Mouse (Mus musculus): ENCODE data around the gene Prdx5. TPM values are rescaled to one million over a fixed set of nuclear protein-coding genes. Genes with fewer than 3 reads are reported as not detected.

Gene Prdx5
- polyA plus RNA-seq, 1 experiment from 2014 or later = 210 TPM

DNA sequence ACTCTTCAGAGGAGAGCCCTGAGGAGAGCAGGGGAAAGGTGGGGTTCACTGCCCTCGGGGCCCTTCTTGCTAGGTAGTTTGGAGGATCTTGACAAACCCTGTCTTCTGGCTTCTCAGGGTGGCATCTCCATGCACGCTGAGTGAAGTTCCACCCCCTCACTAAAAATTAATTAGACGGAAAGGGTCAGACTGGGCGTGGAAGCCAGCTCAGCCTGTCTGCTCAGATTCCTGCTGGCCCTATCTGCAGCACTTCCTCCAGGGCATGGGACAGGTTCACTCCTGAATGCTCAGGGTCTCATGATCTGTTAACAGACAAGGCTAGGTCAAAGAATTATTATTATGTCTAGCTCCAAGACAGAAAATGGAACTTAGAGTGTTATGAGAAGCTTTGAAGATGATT is 17.4 kb downstream of the Prdx5 start:
- no peaks in the 10 kb centered on the region for H3K27me3 ChIP-seq (ENCODE audit: control insufficient read depth, insufficient read depth, low read length)
- no peak overlapping the region for H3K9ac ChIP-seq (ENCODE audit: low read length)
- H3K27ac ChIP-seq (replicated peaks in 1 of 2; ENCODE audit: control insufficient read depth in 1 of 2, insufficient read depth in 1 of 2, low read depth in 2 of 2, low read length in 2 of 2) = no peak overlapping the region
- ATAC-seq (ENCODE audit: insufficient number of reproducible peaks, insufficient read depth, low FRiP score, low read depth) = no peak
- H3K9me3 ChIP-seq (ENCODE audit: control insufficient read depth, low read length) = peaks cover 6% of the 10 kb centered on the region; the same call in 1 of the 2 replicates
- no peaks in the 10 kb centered on the region for H3K4me1 ChIP-seq (ENCODE audit: control insufficient read depth in 2 of 2, insufficient read depth in 2 of 2, low read length in 2 of 2)
- WGBS = 46% methylated on average over 4 of the region's 4 CpGs
- no peak overlapping the region for H3K4me2 ChIP-seq (ENCODE audit: low read length)
- no peaks in the 10 kb centered on the region for H3K36me3 ChIP-seq (ENCODE audit: control insufficient read depth, insufficient read depth, low read length)
- H3K4me3 ChIP-seq (ENCODE audit: control insufficient read depth in 1 of 2, insufficient read depth in 1 of 2, low read depth in 1 of 2, low read length in 2 of 2) = no peak overlapping the region

DNA sequence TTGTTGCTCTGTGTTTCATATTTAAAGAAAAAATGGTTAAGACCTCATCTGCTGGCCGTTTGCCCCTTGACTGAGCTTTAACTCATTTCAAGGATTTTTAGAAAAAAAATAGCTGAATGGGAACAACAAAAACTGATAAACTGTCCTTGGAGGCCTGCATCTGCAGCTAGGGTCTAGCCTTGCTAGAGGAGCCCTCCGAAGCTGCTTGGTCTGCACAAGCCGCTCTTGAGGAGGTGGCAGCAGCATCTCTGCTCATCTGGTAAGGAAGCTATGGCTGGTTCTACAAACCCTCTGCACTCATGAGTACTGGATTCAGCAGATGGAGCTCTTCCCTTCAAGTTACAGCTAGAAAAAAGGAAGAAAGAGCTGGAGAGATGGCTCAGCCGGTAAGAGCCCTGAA is 31.9 kb downstream of the Prdx5 start:
- H3K4me3 ChIP-seq (ENCODE audit: control insufficient read depth in 1 of 2, insufficient read depth in 1 of 2, low read depth in 1 of 2, low read length in 2 of 2) = no peak overlapping the region
- no peaks in the 10 kb centered on the region for H3K4me1 ChIP-seq (ENCODE audit: control insufficient read depth in 2 of 2, insufficient read depth in 2 of 2, low read length in 2 of 2)
- no peaks in the 10 kb centered on the region for H3K9me3 ChIP-seq (ENCODE audit: control insufficient read depth, low read length)
- no peaks in the 10 kb centered on the region for H3K36me3 ChIP-seq (ENCODE audit: control insufficient read depth, insufficient read depth, low read length)
- ATAC-seq (ENCODE audit: insufficient number of reproducible peaks, insufficient read depth, low FRiP score, low read depth) = no peak
- H3K9ac ChIP-seq (ENCODE audit: low read length) = no peak overlapping the region
- H3K27me3 ChIP-seq (ENCODE audit: control insufficient read depth, insufficient read depth, low read length) = no peaks in the 10 kb centered on the region
- no peak overlapping the region for H3K27ac ChIP-seq (replicated peaks in 1 of 2; ENCODE audit: control insufficient read depth in 1 of 2, insufficient read depth in 1 of 2, low read depth in 2 of 2, low read length in 2 of 2)
- no peak overlapping the region for H3K4me2 ChIP-seq (ENCODE audit: low read length)
- 81% methylated on average over 4 of the region's 4 CpGs for WGBS

DNA sequence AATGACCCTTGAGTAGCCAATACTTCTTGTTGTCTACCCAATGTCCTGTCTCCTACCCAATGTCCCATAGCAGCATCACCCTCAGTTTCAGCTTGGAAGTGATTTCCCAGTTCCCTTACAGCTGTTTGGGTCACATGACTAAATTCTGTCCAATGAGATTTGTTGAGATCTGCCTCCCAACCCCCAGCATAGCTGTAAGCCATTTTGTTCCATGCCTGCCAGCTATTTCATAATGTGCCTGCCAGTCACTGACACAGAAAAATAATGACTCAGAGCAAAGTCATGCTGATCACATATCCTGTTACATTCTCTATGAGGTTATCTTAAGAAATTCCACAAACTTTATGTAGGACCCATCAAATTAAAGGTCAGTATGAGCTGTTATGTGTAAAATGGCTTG is 33.1 kb downstream of the Prdx5 start:
- H3K27me3 ChIP-seq (ENCODE audit: control insufficient read depth, insufficient read depth, low read length) = no peaks in the 10 kb centered on the region
- no peak for ATAC-seq (ENCODE audit: insufficient number of reproducible peaks, insufficient read depth, low FRiP score, low read depth)
- no peak overlapping the region for H3K4me3 ChIP-seq (ENCODE audit: control insufficient read depth in 1 of 2, insufficient read depth in 1 of 2, low read depth in 1 of 2, low read length in 2 of 2)
- no peaks in the 10 kb centered on the region for H3K9me3 ChIP-seq (ENCODE audit: control insufficient read depth, low read length)
- H3K36me3 ChIP-seq (ENCODE audit: control insufficient read depth, insufficient read depth, low read length) = no peaks in the 10 kb centered on the region
- H3K4me2 ChIP-seq (ENCODE audit: low read length) = no peak overlapping the region
- H3K9ac ChIP-seq (ENCODE audit: low read length) = no peak overlapping the region
- no peaks in the 10 kb centered on the region for H3K4me1 ChIP-seq (ENCODE audit: control insufficient read depth in 2 of 2, insufficient read depth in 2 of 2, low read length in 2 of 2)
- no peak overlapping the region for H3K27ac ChIP-seq (replicated peaks in 1 of 2; ENCODE audit: control insufficient read depth in 1 of 2, insufficient read depth in 1 of 2, low read depth in 2 of 2, low read length in 2 of 2)

DNA sequence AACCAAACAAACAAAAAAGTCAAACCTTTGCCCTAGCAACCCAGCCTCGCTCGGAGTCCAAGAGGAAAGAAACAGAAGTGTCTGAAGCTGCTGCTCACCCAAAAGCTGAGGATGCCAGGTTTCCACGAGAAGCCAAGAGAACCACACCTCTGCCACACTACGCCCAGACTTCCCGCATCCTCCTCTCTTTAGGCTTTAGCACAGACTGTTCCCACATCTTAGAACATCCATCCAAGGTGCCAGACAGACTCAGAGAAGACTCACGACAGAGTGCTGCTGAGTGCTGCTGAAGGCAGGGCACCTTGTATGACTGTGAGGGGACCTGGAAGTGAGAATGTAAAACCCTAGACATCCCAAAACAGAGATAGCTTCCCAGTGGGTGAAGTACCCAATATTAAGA is 34.1 kb downstream of the Prdx5 start:
- no peak overlapping the region for H3K4me2 ChIP-seq (ENCODE audit: low read length)
- no peak for ATAC-seq (ENCODE audit: insufficient number of reproducible peaks, insufficient read depth, low FRiP score, low read depth)
- H3K9ac ChIP-seq (ENCODE audit: low read length) = no peak overlapping the region
- no peaks in the 10 kb centered on the region for H3K36me3 ChIP-seq (ENCODE audit: control insufficient read depth, insufficient read depth, low read length)
- H3K4me1 ChIP-seq (ENCODE audit: control insufficient read depth in 2 of 2, insufficient read depth in 2 of 2, low read length in 2 of 2) = no peaks in the 10 kb centered on the region
- no peaks in the 10 kb centered on the region for H3K9me3 ChIP-seq (ENCODE audit: control insufficient read depth, low read length)
- no peaks in the 10 kb centered on the region for H3K27me3 ChIP-seq (ENCODE audit: control insufficient read depth, insufficient read depth, low read length)
- 75% methylated on average over 6 of the region's 6 CpGs for WGBS
- H3K27ac ChIP-seq (replicated peaks in 1 of 2; ENCODE audit: control insufficient read depth in 1 of 2, insufficient read depth in 1 of 2, low read depth in 2 of 2, low read length in 2 of 2) = no peak overlapping the region
- no peak overlapping the region for H3K4me3 ChIP-seq (ENCODE audit: control insufficient read depth in 1 of 2, insufficient read depth in 1 of 2, low read depth in 1 of 2, low read length in 2 of 2)

DNA sequence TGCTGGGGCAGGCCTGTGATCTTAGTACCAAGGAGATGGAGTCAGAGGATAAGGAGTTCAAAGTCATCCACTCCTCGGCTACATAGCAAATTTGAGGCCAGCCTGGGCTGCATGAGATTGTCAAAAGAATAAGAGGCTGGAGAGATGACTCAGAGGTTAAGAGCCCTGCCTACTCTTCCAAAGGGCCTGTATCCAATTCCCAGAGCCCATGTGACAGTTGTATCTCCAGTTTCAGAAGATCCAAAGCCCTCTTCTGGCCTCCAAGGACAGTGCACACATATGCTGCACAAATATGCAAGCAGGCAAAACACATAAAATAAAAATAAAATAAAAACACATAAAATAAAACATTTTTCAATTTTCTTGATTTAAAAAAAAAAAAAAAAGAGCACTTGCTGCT is 35.6 kb downstream of the Prdx5 start:
- Histone ChIP-seq H3K27ac (replicated peaks in 1 of 2; ENCODE audit: control insufficient read depth in 1 of 2, insufficient read depth in 1 of 2, low read depth in 2 of 2, low read length in 2 of 2) (no peak overlapping the region), H3K9me3 (ENCODE audit: control insufficient read depth, low read length) (no peaks in the 10 kb centered on the region), H3K27me3 (ENCODE audit: control insufficient read depth, insufficient read depth, low read length) (no peaks in the 10 kb centered on the region), H3K9ac (ENCODE audit: low read length) (no peak overlapping the region), H3K4me2 (ENCODE audit: low read length) (no peak overlapping the region), H3K4me3 (ENCODE audit: control insufficient read depth in 1 of 2, insufficient read depth in 1 of 2, low read depth in 1 of 2, low read length in 2 of 2) (no peak overlapping the region), H3K4me1 (ENCODE audit: control insufficient read depth in 2 of 2, insufficient read depth in 2 of 2, low read length in 2 of 2) (no peaks in the 10 kb centered on the region), H3K36me3 (ENCODE audit: control insufficient read depth, insufficient read depth, low read length) (no peaks in the 10 kb centered on the region)
- ATAC-seq (ENCODE audit: insufficient number of reproducible peaks, insufficient read depth, low FRiP score, low read depth) = no peak
- 80% methylated on average over 1 of the region's 1 CpGs for WGBS

DNA sequence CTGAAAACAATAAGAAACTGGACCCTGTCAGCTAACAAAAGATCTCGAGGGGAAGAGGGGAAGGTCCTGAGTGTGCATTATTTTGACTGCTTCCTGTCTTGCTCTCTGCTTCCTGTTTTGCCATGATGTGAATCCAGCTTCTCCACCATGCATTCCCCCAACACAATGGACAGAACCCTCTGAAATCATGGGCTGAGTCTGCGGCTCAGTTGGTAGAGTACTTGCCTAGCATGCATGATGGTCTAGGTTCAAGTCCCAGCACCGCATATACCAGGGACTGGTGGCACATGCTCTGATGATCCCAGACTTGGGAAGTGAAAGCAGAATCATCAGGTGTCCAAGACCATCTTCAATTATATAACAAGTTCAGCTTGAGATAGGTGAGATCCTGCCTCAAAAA is 37.2 kb downstream of the Prdx5 start:
- Histone ChIP-seq H3K27me3 (ENCODE audit: control insufficient read depth, insufficient read depth, low read length) (no peaks in the 10 kb centered on the region), H3K36me3 (ENCODE audit: control insufficient read depth, insufficient read depth, low read length) (no peaks in the 10 kb centered on the region), H3K9ac (ENCODE audit: low read length) (no peak overlapping the region), H3K27ac (replicated peaks in 1 of 2; ENCODE audit: control insufficient read depth in 1 of 2, insufficient read depth in 1 of 2, low read depth in 2 of 2, low read length in 2 of 2) (no peak overlapping the region), H3K4me2 (ENCODE audit: low read length) (no peak overlapping the region), H3K4me3 (ENCODE audit: control insufficient read depth in 1 of 2, insufficient read depth in 1 of 2, low read depth in 1 of 2, low read length in 2 of 2) (no peak overlapping the region), H3K9me3 (ENCODE audit: control insufficient read depth, low read length) (no peaks in the 10 kb centered on the region), H3K4me1 (ENCODE audit: control insufficient read depth in 2 of 2, insufficient read depth in 2 of 2, low read length in 2 of 2) (no peaks in the 10 kb centered on the region)
- ATAC-seq (ENCODE audit: insufficient number of reproducible peaks, insufficient read depth, low FRiP score, low read depth) = no peak
- 68% methylated on average over 3 of the region's 3 CpGs for WGBS

DNA sequence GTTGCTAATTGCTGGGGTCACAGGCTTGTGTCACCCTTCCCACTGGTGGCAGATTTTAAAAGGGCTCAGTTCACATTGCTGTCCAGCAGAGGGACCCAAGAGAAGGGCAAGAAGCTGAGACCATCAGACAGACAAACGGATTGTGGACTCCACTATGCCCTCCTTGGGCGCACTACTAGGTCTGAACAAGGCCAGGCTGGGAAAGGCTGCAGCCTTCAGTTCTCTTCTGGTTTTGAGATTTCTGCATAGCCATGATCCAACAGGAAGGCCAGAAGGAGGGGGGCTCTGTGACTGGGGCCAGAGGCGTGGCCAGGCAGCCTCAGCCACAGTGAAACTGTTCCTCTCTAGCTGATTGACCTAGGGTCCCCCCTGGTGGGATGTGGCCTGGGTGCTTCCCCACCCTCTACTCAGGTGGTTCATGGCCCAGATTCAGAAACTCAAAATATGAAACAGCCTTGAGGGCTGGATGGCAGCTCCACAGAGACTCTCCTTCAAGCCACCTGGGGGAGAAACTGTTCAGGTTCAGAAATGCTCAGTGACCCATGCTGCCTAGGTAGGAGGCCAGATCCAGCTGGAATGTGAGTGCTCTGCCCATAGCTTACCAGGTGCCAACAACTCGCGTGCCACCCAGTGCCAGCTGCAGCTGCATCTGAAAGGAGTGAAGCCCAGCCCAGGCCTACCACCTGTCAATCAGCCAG is 38.2 kb downstream of the Prdx5 start:
- no peaks in the 10 kb centered on the region for H3K36me3 ChIP-seq (ENCODE audit: control insufficient read depth, insufficient read depth, low read length)
- 70% methylated on average over 5 of the region's 5 CpGs for WGBS
- no peak overlapping the region for H3K4me3 ChIP-seq (ENCODE audit: control insufficient read depth in 1 of 2, insufficient read depth in 1 of 2, low read depth in 1 of 2, low read length in 2 of 2)
- no peaks in the 10 kb centered on the region for H3K27me3 ChIP-seq (ENCODE audit: control insufficient read depth, insufficient read depth, low read length)
- no peak for ATAC-seq (ENCODE audit: insufficient number of reproducible peaks, insufficient read depth, low FRiP score, low read depth)
- H3K4me1 ChIP-seq (ENCODE audit: control insufficient read depth in 2 of 2, insufficient read depth in 2 of 2, low read length in 2 of 2) = no peaks in the 10 kb centered on the region
- no peak overlapping the region for H3K9ac ChIP-seq (ENCODE audit: low read length)
- H3K9me3 ChIP-seq (ENCODE audit: control insufficient read depth, low read length) = no peaks in the 10 kb centered on the region
- no peak overlapping the region for H3K4me2 ChIP-seq (ENCODE audit: low read length)
- H3K27ac ChIP-seq (replicated peaks in 1 of 2; ENCODE audit: control insufficient read depth in 1 of 2, insufficient read depth in 1 of 2, low read depth in 2 of 2, low read length in 2 of 2) = no peak overlapping the region

DNA sequence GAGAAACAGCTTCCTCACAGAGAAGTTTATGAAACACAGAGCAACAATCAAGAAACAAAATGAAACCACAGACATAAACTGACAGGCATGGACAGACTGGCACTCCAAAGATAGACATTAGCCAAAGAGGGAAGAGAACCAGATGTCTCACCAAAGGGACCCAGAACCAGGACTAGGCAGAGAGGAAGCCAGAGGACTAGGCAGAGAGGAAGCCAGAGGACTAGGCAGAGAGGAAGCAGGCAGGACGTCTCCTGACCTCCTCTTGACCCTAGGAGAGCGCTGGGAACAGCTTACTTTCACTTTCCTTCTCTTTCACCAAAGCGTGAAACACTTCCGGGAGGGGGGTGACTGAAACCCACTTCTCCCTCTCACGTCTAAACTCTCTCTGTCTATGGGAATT is 40.6 kb downstream of the Prdx5 start:
- no peak for ATAC-seq (ENCODE audit: insufficient number of reproducible peaks, insufficient read depth, low FRiP score, low read depth)
- Histone ChIP-seq H3K4me3 (ENCODE audit: control insufficient read depth in 1 of 2, insufficient read depth in 1 of 2, low read depth in 1 of 2, low read length in 2 of 2) (peak overlapping the region; percentile 20; a peak in 3 of 4 replicates), H3K4me1 (ENCODE audit: control insufficient read depth in 2 of 2, insufficient read depth in 2 of 2, low read length in 2 of 2) (no peaks in the 10 kb centered on the region), H3K36me3 (ENCODE audit: control insufficient read depth, insufficient read depth, low read length) (no peaks in the 10 kb centered on the region), H3K9ac (ENCODE audit: low read length) (peak overlapping the region; percentile 60), H3K27ac (replicated peaks in 1 of 2; ENCODE audit: control insufficient read depth in 1 of 2, insufficient read depth in 1 of 2, low read depth in 2 of 2, low read length in 2 of 2) (peak overlapping the region; percentile 29 to 45; a peak in 1 of 4 replicates), H3K4me2 (ENCODE audit: low read length) (peak overlapping the region; percentile 62), H3K9me3 (ENCODE audit: control insufficient read depth, low read length) (no peaks in the 10 kb centered on the region), H3K27me3 (ENCODE audit: control insufficient read depth, insufficient read depth, low read length) (no peaks in the 10 kb centered on the region)
- WGBS = 2% methylated on average over 5 of the region's 5 CpGs
